Comparison of ENCODE assay signal across 10 mouse cellular contexts in the genomic region with DNA sequence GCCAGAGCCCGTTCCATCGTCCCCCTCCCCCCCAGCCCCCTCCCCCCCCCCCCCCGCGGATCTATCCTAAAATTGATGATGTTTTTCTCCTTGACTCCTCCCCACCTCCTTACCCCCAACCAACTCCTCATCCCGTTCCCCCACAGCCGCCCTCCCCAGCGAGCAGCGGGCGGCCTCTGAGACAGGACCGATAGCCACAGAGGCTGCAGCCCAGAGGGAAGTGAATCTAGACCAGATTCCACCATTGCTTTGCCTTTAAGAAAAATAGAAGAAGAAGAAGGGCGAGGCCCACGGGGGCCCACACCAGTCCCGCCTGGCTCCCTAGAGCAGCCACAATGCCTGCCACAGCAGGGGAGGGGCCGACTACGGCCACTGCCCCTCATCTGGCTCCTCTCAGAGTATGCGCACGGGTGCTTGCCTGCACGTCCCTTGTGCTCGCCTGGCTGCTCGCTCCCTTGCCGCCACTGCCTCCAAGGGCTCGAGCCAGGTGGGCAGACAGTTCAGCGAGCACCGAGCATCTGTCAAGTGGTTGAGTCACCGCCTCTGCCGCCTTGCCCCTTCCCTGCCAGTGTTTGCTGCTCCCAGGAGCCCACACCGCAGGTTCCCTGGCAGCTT.
DNase-seq lines count a peak whose midpoint lies in the region; ATAC-seq and TF ChIP-seq lines count a peak whose summit lies in the region.
"Had no signal": no experiment of that assay in that cellular context is flagged by ENCODE, and none has a peak within 500 bp of the region (broad histone marks: within the 10 kb centered on the region; RNA-seq: fewer than 3 reads in every experiment).

No protein-coding gene starts in this region.

- no peak overlapping the region for H3K27ac ChIP-seq in heart, embryonic 10.5 days
- no peak overlapping the region for H3K27ac ChIP-seq in forebrain, embryonic 16.5 days (ENCODE audit: low read length)
- no peak overlapping the region for H3K27ac ChIP-seq in limb, embryonic 12.5 days
- H3K27ac ChIP-seq: macrophage had no signal

- no peaks in the 10 kb centered on the region for H3K4me1 ChIP-seq in heart, embryonic 10.5 days
- no peaks in the 10 kb centered on the region for H3K4me1 ChIP-seq in E14TG2a.4 (replicated peaks; ENCODE audit: low read depth, low read length)
- H3K4me1 ChIP-seq in forebrain, embryonic 16.5 days (replicated peaks; ENCODE audit: control insufficient read depth, insufficient read depth, low read length) = no peaks in the 10 kb centered on the region
- H3K4me1 ChIP-seq in limb, embryonic 12.5 days (replicated peaks) = no peaks in the 10 kb centered on the region

- 33% methylated on average over 23 of the region's 27 CpGs for WGBS in heart, embryonic 10.5 days
- 44% methylated on average over 23 of the region's 27 CpGs for WGBS in forebrain, embryonic 16.5 days
- WGBS in limb, embryonic 12.5 days = 53% methylated on average over 24 of the region's 27 CpGs

- H3K4me3 ChIP-seq in heart, embryonic 10.5 days = peak overlapping the region; percentile 47
- H3K4me3 ChIP-seq in E14TG2a.4 (replicated peaks; ENCODE audit: low read length) = peak overlapping the region; percentile 17; the same call in 1 of the 2 replicates
- peak overlapping the region; percentile 26 for H3K4me3 ChIP-seq in forebrain, embryonic 16.5 days (replicated peaks; ENCODE audit: low read length)
- peak overlapping the region; percentile 13; the same call in 1 of the 2 replicates for H3K4me3 ChIP-seq in limb, embryonic 12.5 days (replicated peaks)

- peak overlapping the region; percentile 39 for H3K4me2 ChIP-seq in forebrain, embryonic 16.5 days (ENCODE audit: low read length)
- H3K4me2 ChIP-seq in limb, embryonic 12.5 days = peak overlapping the region; percentile 40

- DNase-seq in heart, embryonic 10.5 days (ENCODE audit: low spot score) = no peak
- no peak for DNase-seq in heart, postnatal 4 days
- no peak for DNase-seq in spleen, adult 18-20 months
- DNase-seq in layer of hippocampus, postnatal 36 days = no peak
- no peak for DNase-seq in layer of hippocampus, adult 18-20 months (ENCODE audit: low spot score in 2 of 2)
- DNase-seq: thymus, postnatal 25 days had no signal

- peaks cover 2% of the 10 kb centered on the region; the same call in 1 of the 2 replicates for H3K9me3 ChIP-seq in heart, embryonic 10.5 days
- H3K9me3 ChIP-seq in E14TG2a.4 (ENCODE audit: low read length) = peaks cover 28% of the 10 kb centered on the region
- 0 out of 2 replicates have a peak, but pooled peaks cover 2% of the 10 kb centered on the region for H3K9me3 ChIP-seq in forebrain, embryonic 16.5 days (ENCODE audit: control insufficient read depth, low read length)
- H3K9me3 ChIP-seq in limb, embryonic 12.5 days = peaks cover 8% of the 10 kb centered on the region; the same call in 1 of the 2 replicates

- no peak for ATAC-seq in forebrain, embryonic 16.5 days
- ATAC-seq in limb, embryonic 12.5 days (ENCODE audit: insufficient number of reproducible peaks, insufficient read depth, low FRiP score, low TSS enrichment, low read depth) = no peak

- H3K27me3 ChIP-seq in heart, embryonic 10.5 days (ENCODE audit: insufficient read depth, poor library complexity, severe bottlenecking) = no peaks in the 10 kb centered on the region
- no peaks in the 10 kb centered on the region for H3K27me3 ChIP-seq in E14TG2a.4 (ENCODE audit: insufficient read depth, low read length)
- H3K27me3 ChIP-seq in forebrain, embryonic 16.5 days (replicated peaks; ENCODE audit: control insufficient read depth, insufficient read depth, low read length) = no peaks in the 10 kb centered on the region
- no peaks in the 10 kb centered on the region for H3K27me3 ChIP-seq in limb, embryonic 12.5 days

- no peaks in the 10 kb centered on the region for H3K36me3 ChIP-seq in heart, embryonic 10.5 days
- no peaks in the 10 kb centered on the region for H3K36me3 ChIP-seq in E14TG2a.4 (ENCODE audit: insufficient read depth, low read length)
- H3K36me3 ChIP-seq in forebrain, embryonic 16.5 days (ENCODE audit: control insufficient read depth, insufficient read depth) = no peaks in the 10 kb centered on the region
- no peaks in the 10 kb centered on the region for H3K36me3 ChIP-seq in limb, embryonic 12.5 days

- no peak for TF ChIP-seq CTCF in E14TG2a.4 (conservative IDR thresholded peaks at IDR 0.05; ENCODE audit: low read length)

- H3K9ac ChIP-seq in forebrain, embryonic 16.5 days (replicated peaks; ENCODE audit: low read depth, low read length) = no peak overlapping the region
- no peak overlapping the region for H3K9ac ChIP-seq in limb, embryonic 12.5 days (replicated peaks)
